Mouse (Mus musculus): ENCODE results near the gene Vmn2r27. TPM values are rescaled to one million over a fixed set of nuclear protein-coding genes. Genes with fewer than 3 reads are reported as not detected.

The Vmn2r27 gene
- polyA plus RNA-seq, 1 experiment from 2014 or later, result not detected

Other genes with a start within 250 kb of the Vmn2r27 start
- gene Vmn2r26, start 207.3 kb downstream of the Vmn2r27 start, polyA plus RNA-seq (2015; fragmentation: Nextera tagmentation; extraction: Ambion mirVana), result not detected in 2 replicates
- gene Cd163, start 72.8 kb upstream of the Vmn2r27 start, polyA plus RNA-seq (2015; fragmentation: Nextera tagmentation; extraction: Ambion mirVana), result 0.29 and 0.73 TPM in 2 replicates
- gene Pex5, start 183.2 kb upstream of the Vmn2r27 start, polyA plus RNA-seq (2015; fragmentation: Nextera tagmentation; extraction: Ambion mirVana), result 43.7 and 45.1 TPM in 2 replicates
- 5.8 and 7.2 TPM in 2 replicates for gene Clstn3, start 232.9 kb upstream of the Vmn2r27 start, polyA plus RNA-seq (2015; fragmentation: Nextera tagmentation; extraction: Ambion mirVana)

Measured in limb, embryonic 15.5 days (tissue).